In the genomic region with DNA sequence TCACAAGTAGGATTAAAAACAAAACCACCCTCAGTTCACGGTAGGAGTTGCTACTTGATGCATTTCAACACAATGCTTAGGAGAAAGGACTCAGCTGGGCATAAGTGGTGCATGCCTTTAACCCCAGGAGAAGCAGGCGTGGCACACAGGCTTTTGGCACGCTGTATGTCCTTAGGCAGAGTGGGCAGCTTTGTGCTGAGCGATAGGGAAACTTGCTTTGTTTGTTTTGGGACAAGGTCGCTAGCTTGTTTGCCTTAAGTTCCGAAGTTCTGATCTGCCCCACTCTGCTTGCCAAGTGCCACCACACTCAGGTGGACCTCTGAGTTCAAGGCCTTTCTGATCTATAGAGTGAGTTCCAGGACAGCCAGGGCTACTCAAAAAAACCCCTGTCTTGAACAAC, we compare ENCODE assay signal across 13 mouse cellular contexts.
"Had no signal": no experiment of that assay in that cellular context is flagged by ENCODE, and none has a peak within 500 bp of the region (broad histone marks: within the 10 kb centered on the region; RNA-seq: fewer than 3 reads in every experiment).

No protein-coding gene starts in this region.

- H3K9me3 ChIP-seq: intestine, embryonic 15.5 days; limb, embryonic 15.5 days; lung, embryonic 15.5 days; neural tube, embryonic 12.5 days had no signal

- H3K27me3 ChIP-seq: intestine, embryonic 15.5 days; limb, embryonic 15.5 days; lung, embryonic 15.5 days; neural tube, embryonic 12.5 days had no signal

- H3K27ac ChIP-seq: intestine, embryonic 15.5 days; left cerebral cortex, adult 2 months; limb, embryonic 15.5 days; lung, embryonic 15.5 days; neural tube, embryonic 12.5 days had no signal

- DNase-seq: kidney, adult 18-20 months; kidney, postnatal 10 days; midbrain, embryonic 14.5 days; retina, postnatal 1 day; right cerebral cortex, postnatal 4 days; spleen, adult 18-20 months; thymus, adult 2 months; thymus, postnatal 25 days had no signal

- H3K4me2 ChIP-seq: intestine, embryonic 15.5 days; limb, embryonic 15.5 days; lung, embryonic 15.5 days; neural tube, embryonic 12.5 days had no signal

- ATAC-seq: intestine, embryonic 15.5 days had no signal

- H3K9ac ChIP-seq: intestine, embryonic 15.5 days; limb, embryonic 15.5 days; lung, embryonic 15.5 days; neural tube, embryonic 12.5 days had no signal

- H3K4me1 ChIP-seq: intestine, embryonic 15.5 days; lung, embryonic 15.5 days; neural tube, embryonic 12.5 days had no signal

- H3K4me3 ChIP-seq: intestine, embryonic 15.5 days; left cerebral cortex, adult 2 months; limb, embryonic 15.5 days; lung, embryonic 15.5 days; neural tube, embryonic 12.5 days had no signal
